Mouse (Mus musculus) retina, postnatal 1 day (tissue): ENCODE measurements around the gene Wwtr1.
A peak's percentile ranks its signal among the peaks of the same experiment; 100 is the strongest.

ENCODE experiments used
- DNase-seq: peaks from one replicate; pipeline ENCODE4 v3.0.0-alpha.2; 2012

The Wwtr1 gene

DNA sequence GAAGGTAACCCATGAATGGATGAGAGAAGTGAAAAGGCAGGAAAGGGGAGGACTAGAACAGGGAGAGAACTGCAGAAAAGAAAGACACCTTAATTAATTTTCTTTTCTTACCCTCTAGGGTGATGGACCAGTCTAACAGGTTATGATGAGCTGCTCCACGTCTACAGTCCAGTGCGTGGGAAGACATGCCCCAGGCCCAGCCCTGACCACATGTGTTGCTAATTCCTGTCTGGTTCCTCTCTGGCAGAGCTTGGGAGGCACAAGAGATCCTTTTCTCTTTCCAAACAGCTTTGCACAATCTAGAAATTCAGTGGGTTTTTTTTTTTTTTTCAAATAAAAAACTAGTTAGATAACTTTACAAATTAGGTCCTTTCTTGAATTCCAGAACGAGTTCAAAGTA lies 134.8 kb downstream of the Wwtr1 start:
- no peak for DNase-seq

DNA sequence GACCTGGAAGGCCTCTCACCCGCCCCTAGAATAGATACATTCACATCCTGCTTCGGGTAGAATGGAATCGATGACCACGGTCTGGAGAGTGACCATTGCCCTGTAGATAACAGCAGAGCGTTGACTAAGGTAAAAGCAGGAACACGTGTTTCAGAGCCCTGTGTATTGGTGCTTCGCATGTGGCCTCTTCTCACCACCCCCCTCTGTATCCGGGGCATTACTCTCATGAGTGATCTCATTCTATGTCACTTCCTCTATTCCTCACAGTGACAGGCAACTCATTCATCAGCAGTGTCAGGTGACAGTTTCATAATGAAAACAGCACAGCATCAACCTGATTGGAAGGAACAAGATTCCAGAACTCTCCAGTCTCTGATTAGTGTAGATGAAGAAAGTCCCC lies 140.3 kb downstream of the Wwtr1 start:
- DNase-seq: peak; percentile 14

DNA sequence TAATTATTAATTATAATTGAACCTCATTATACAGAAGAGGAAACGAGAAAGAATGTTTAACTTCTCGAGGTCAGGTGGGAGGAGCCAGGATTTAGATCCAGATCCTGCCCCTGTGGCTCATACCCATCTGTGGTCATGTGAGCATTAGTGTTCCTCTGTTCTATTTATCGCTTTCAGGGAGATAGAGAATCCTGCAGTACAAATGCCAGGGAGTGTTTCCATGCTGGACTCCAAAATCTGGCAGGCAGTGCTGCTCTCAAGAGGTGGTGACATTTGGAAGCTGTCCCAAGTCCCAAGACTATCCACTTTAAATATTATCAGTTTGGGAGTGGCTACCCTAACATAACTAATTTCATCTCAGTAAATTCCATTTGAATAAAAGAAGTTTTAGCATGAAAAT lies 144.0 kb downstream of the Wwtr1 start:
- DNase-seq: no peak

DNA sequence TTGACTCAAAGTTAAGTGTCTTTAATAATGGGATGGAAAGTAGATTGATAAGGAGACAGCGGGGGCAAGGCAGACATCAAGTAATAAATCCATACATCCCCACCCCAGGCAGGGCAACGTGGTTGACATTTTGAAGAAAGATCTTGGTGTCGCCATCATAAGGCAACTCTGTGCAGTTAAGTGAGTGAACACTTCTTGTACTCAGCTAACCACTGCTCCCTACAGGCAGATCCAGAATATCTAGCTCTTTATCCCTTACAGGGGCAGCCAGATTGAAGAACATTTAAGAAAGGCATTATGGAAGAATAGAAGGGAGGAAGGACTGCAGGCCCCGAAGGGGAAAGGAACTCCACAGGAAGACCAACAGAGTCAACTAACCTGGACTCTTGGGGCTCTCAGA lies 146.2 kb downstream of the Wwtr1 start:
- DNase-seq: no peak

DNA sequence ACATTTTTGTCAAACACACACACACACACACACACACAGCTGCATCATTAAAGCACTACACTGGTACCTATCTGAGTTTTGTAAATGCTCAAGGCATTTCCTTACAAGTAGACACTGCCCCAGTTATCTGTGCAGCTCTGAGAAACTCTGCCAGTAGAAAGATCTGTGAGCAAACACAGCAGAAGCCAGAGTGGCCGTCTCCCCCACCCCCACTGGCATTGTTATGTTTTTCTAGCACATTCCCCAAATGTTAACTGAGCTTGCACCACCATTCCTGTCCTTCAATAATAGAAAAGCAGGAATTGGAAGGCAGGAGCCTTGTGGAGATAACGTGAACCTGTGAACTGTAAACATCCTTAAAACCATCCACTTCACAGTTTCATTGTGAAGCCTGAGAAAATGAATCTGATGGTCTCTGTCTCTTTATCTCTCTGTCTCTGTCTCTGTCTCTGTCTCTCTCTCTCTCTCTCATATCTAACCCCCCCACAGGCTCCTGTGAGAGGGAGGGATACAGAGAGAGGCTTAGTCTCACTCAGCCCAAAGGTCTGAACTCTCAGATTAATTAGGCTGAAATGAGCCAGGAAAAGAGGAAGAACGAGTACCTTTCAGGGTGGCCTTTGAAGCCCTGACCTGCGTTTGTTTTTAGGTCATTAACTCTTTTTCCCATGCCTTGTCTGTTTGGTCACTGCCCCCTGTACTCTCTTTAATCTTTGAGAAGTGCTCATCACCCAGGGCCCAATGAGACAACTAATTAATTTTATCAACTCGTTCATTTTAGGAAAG lies 146.8 kb downstream of the Wwtr1 start:
- DNase-seq: no peak

DNA sequence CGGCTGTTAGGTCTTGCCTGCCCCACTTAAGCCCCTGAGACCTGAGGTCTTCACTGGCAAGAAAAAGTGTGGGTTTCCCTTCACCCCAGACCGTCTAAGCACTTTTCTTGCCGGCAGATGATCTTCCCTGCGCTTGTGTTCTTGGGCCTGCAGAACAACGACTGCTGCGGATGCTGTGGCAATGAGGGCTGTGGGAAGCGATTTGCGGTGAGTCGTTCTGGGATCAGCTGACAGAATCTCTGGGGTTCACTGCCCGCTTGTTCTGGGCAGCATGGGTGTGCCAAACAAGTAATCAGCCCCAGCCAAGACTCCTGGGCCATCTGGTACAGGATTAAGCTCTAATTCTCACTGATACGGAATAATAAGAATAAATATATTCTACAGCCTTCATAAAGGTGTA lies 149.4 kb downstream of the Wwtr1 start:
- no peak for DNase-seq

DNA sequence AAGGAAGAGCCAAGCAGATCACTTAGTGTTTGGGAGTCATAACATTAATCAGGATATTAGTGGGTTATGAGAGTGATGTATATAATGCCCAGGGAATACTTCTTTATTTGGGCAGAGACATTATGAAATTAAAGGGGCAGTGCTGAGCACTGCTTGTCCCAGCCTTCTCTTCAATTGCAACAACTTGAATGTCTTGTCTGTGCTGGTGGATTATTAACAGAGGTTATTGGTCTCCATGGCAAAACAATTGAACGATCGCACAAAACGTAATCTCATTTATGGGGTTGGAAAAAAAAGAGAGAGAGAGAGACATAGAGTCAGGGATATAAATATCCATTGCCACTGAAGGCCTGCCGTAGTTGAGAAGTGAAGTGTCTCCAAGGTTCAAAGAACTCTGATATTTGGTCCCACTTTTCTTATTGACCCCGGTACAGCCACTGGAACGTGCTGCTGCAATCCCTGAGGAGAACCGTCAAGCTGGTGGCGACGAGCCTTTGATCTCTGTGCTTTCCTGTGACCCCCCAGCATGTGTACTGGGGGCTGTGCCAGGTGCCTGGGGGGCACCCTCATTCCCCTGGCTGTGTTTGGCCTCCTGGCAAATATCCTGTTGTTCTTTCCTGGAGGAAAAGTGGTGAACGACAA lies 150.5 kb downstream of the Wwtr1 start, which contains the start of gene Tm4sf4:
Tm4sf4 (plus strand) TSS at position 226 of the 642 bp plus-strand sequence.
- no peak for DNase-seq

DNA sequence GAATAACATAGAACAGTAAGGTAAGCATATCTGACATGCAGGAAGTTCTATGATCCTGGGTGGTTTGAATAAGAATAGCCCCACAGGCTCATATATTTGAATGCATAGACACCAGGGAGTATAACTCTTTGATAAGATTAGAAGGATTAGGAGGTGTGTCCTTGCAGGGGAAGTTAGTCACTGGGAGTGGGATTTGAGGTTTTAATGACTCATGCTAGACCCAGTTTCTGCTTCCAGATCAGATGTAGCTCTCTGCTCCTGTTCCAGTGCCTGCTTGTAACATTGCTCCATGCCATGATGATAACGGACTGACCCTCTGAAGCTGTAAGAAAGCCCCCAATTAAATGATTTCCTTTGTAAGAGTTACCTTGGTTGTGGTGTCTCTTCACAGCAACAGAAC lies 155.1 kb downstream of the Wwtr1 start:
- DNase-seq: no peak

DNA sequence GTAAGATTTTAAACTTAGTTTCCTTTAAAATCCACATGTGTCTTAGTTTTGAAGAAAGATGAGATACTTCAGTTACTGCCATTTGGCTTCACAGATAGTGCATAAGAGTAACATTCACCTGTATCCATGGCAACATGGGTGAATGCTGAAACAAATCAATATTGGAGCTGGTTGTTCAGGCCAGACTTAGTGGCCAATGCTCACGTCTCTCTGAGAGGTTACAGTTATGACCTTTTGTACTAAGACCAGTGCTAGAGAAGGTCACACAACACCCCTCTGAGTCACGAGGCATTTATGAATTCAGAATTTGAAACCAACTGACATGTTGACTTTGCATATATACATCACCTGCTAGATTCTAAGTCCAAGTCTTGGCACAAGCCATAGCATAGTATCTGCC lies 155.5 kb downstream of the Wwtr1 start:
- DNase-seq: no peak

DNA sequence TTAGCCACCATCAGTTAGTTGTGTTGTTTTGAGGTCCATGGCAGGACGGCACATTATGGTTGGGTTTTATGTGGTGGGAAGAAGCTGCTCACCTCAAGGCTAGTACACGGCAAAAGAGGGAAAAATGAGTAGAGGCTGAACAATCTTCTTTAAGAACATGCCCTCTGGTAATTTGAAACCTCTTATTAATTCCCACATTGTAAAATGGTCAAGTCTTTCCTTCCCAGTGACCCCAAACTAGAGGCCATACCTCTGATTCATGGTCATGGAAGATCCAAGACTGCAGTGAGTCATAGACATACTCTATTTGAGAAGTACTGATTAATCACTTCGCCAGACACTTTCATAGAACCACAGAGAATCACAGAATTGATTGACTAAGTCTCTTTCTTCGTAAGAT lies 164.2 kb downstream of the Wwtr1 start:
- no peak for DNase-seq
